In the genomic region with DNA sequence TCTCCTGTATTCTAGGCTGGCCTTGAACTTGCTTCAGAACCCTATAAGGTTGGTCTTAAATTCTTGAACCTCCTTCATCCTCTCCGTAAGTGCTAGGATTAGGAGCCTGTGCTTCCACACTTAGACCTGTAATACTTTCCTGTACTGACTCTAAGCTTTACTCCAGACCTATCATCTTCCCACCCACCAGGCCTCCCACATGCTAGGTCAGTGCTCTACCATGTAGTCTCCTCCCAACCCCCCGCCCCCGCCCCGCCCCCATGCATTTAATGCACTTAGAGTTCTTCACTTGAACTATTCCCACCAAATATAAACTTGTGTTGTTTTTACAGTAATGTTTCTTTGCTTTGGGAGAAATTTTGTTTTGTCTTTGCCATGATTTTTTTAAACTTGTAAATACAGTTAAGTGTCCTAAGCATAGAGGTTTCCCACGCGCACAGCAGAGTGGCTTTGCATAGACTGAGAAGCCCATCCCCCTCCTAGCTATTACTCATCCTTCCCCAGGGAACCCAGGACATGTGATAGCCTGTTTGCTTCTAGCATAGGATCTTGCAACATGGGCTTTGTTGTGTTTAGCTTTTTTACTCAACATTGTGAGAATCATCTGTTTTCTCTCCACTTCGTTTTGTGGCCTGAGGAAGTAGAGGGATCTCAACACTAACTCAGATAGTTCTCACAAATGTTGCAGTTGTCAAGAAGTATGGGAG, we compare ENCODE assay signal across 10 mouse cellular contexts. TPM values are rescaled to one million over a fixed set of nuclear protein-coding genes. Genes with fewer than 3 reads are reported as not detected.
DNase-seq lines count a peak whose midpoint lies in the region; TF ChIP-seq lines count a peak whose summit lies in the region.
"Had no signal": no experiment of that assay in that cellular context is flagged by ENCODE, and none has a peak within 500 bp of the region (broad histone marks: within the 10 kb centered on the region; RNA-seq: fewer than 3 reads in every experiment).

No protein-coding gene starts in this region.

- H3K4me1 ChIP-seq in kidney, adult 2 months (ENCODE audit: control insufficient read depth, insufficient read depth, low read length) = peaks cover 57% of the 10 kb centered on the region
- peaks cover 94% of the 10 kb centered on the region for H3K4me1 ChIP-seq in megakaryocyte, embryonic 14.5 days

- TF ChIP-seq POLR2A in kidney, adult 2 months (IDR thresholded peaks at IDR 0.05; ENCODE audit: low read depth, low read length) = no peak

- H3K27me3 ChIP-seq in kidney, adult 2 months (replicated peaks; ENCODE audit: control insufficient read depth, insufficient read depth, low read length) = no peaks in the 10 kb centered on the region
- no peaks in the 10 kb centered on the region for H3K27me3 ChIP-seq in megakaryocyte, embryonic 14.5 days (replicated peaks)
- H3K27me3 ChIP-seq: neural tube, embryonic 12.5 days had no signal

- TF ChIP-seq CTCF in kidney, adult 2 months (conservative IDR thresholded peaks at IDR 0.05; ENCODE audit: insufficient read depth, insufficient read length, low read depth, low read length) = no peak

- H3K27ac ChIP-seq in kidney, adult 2 months (ENCODE audit: insufficient read depth, low read depth, low read length) = peak overlapping the region; percentile 69; the same call in 1 of the 2 replicates
- H3K27ac ChIP-seq: neural tube, embryonic 12.5 days had no signal

- WGBS in kidney, adult 2 months = 53% methylated on average over 7 of the region's 7 CpGs

- H3K9me3 ChIP-seq in megakaryocyte, embryonic 14.5 days = no peaks in the 10 kb centered on the region
- H3K9me3 ChIP-seq: G1E; neural tube, embryonic 12.5 days had no signal

- H3K36me3 ChIP-seq in kidney, adult 2 months (ENCODE audit: control insufficient read depth, insufficient read depth, low read length) = no peaks in the 10 kb centered on the region
- H3K36me3 ChIP-seq in megakaryocyte, embryonic 14.5 days (replicated peaks; ENCODE audit: low read length) = peaks cover 14% of the 10 kb centered on the region
- H3K36me3 ChIP-seq: neural tube, embryonic 12.5 days had no signal

- peak; percentile 34 for DNase-seq in kidney, adult 11 months
- DNase-seq in kidney, adult 18-20 months = no peak
- DNase-seq in MN1 (ENCODE audit: low spot score) = peak; percentile 83
- peak; percentile 76 for DNase-seq in fibroblast of lung, adult 2 months (ENCODE audit: low read depth)
- DNase-seq in kidney, adult 2 months = peak; percentile 62
- DNase-seq in spleen, postnatal 10 days (ENCODE audit: low spot score in 2 of 2) = no peak
- DNase-seq in spleen, adult 18-20 months = no peak

- H3K4me3 ChIP-seq in kidney, adult 2 months (ENCODE audit: insufficient read depth, low read depth, low read length) = no peak overlapping the region
- H3K4me3 ChIP-seq in megakaryocyte, embryonic 14.5 days (replicated peaks) = peak overlapping the region; percentile 66
- H3K4me3 ChIP-seq: neural tube, embryonic 12.5 days had no signal

RNA-seq across cellular contexts. Expression of gene Zzz3, which starts 6.8 kb away (rescaled TPM):
- polyA plus RNA-seq in kidney, adult 2 months (2012; rRNA removed) = 19.1 and 19.5 TPM in 2 replicates
- polyA plus RNA-seq in megakaryocyte, embryonic 14.5 days (2012; ENCODE audit: insufficient read depth, low replicate concordance) = 2.3 and 3.9 TPM in 2 replicates

RNA-seq across cellular contexts. Expression of gene Usp33, which starts 55.8 kb away (rescaled TPM):
- polyA plus RNA-seq in kidney, adult 2 months (2012; rRNA removed) = 21.0 and 23.7 TPM in 2 replicates
- polyA plus RNA-seq in megakaryocyte, embryonic 14.5 days (2012; ENCODE audit: insufficient read depth, low replicate concordance) = 2.2 TPM in 1 of 2 replicates, not detected in the other

Comparison
In these comparisons a context has a peak if more than half of its experiments do, and no peak if none do; other contexts are left out.
1. DNase-seq: peak in kidney, adult 11 months (single experiment), MN1 (single experiment), fibroblast of lung, adult 2 months (single experiment) and kidney, adult 2 months (single experiment); none in kidney, adult 18-20 months (single experiment), spleen, postnatal 10 days (0 of 2) and spleen, adult 18-20 months (0 of 2).